Mouse (Mus musculus): ENCODE measurements at regions not wholly inside any gene's neighbourhood (a gene's known extent, or its start where the extent isn't known, plus 50 kb on each side); places are given as distances from the start of the nearest gene placed in this dataset.

GRCm38 (mm10) chr15:63397485-63397884 lies 447.5 kb downstream of the Gsdmc2 start:
- Histone ChIP-seq H3K9me3 (ENCODE audit: control insufficient read depth, low read length) (no peaks in the 10 kb centered on the region), H3K9ac (replicated peaks; ENCODE audit: low read depth, low read length) (no peak overlapping the region), H3K27ac (ENCODE audit: low read depth, low read length) (no peak overlapping the region), H3K4me3 (ENCODE audit: low read depth, low read length) (no peak overlapping the region), H3K4me2 (ENCODE audit: low read depth, low read length) (no peak overlapping the region), H3K27me3 (ENCODE audit: control insufficient read depth, insufficient read depth, low read length) (no peaks in the 10 kb centered on the region), H3K36me3 (ENCODE audit: control insufficient read depth, insufficient read depth, low read length) (no peaks in the 10 kb centered on the region), H3K4me1 (ENCODE audit: control insufficient read depth, insufficient read depth, low read length) (no peaks in the 10 kb centered on the region)
- ATAC-seq (ENCODE audit: low read depth), result no peak
- WGBS, result 97% methylated on average over 3 of the region's 3 CpGs

- no peak overlapping the region for H3K4me2 ChIP-seq (ENCODE audit: low read depth, low read length)
- H3K4me1 ChIP-seq (ENCODE audit: control insufficient read depth, insufficient read depth, low read length), result no peaks in the 10 kb centered on the region
- no peak overlapping the region for H3K27ac ChIP-seq (ENCODE audit: low read depth, low read length)
- ATAC-seq (ENCODE audit: low read depth), result no peak
- H3K27me3 ChIP-seq (ENCODE audit: control insufficient read depth, insufficient read depth, low read length), result no peaks in the 10 kb centered on the region
- WGBS, result 83% methylated on average over 2 of the region's 2 CpGs
- H3K4me3 ChIP-seq (ENCODE audit: low read depth, low read length), result no peak overlapping the region
- H3K36me3 ChIP-seq (ENCODE audit: control insufficient read depth, insufficient read depth, low read length), result no peaks in the 10 kb centered on the region
- no peaks in the 10 kb centered on the region for H3K9me3 ChIP-seq (ENCODE audit: control insufficient read depth, low read length)
- H3K9ac ChIP-seq (replicated peaks; ENCODE audit: low read depth, low read length), result no peak overlapping the region
Observed at GRCm38 (mm10) chr15:63377258-63377657, 467.7 kb downstream of the Gsdmc2 start.

GRCm38 (mm10) chr15:63371328-63372023 lies 473.5 kb downstream of the Gsdmc2 start:
- Histone ChIP-seq H3K9ac (replicated peaks; ENCODE audit: low read depth, low read length) (no peak overlapping the region), H3K36me3 (ENCODE audit: control insufficient read depth, insufficient read depth, low read length) (no peaks in the 10 kb centered on the region)
- 71% methylated on average over 4 of the region's 4 CpGs for WGBS

GRCm38 (mm10) chr15:63364473-63364872 lies 480.5 kb downstream of the Gsdmc2 start:
- no peak for ATAC-seq (ENCODE audit: low read depth)
- no peak overlapping the region for H3K4me2 ChIP-seq (ENCODE audit: low read depth, low read length)
- H3K4me3 ChIP-seq (ENCODE audit: low read depth, low read length), result no peak overlapping the region

More at GRCm38 (mm10) chr15:63371328-63372023, 473.5 kb downstream of the Gsdmc2 start:
- no peaks in the 10 kb centered on the region for H3K9me3 ChIP-seq (ENCODE audit: control insufficient read depth, low read length)
- H3K4me2 ChIP-seq (ENCODE audit: low read depth, low read length), result no peak overlapping the region
- ATAC-seq (ENCODE audit: low read depth), result no peak
- no peaks in the 10 kb centered on the region for H3K4me1 ChIP-seq (ENCODE audit: control insufficient read depth, insufficient read depth, low read length)
- H3K4me3 ChIP-seq (ENCODE audit: low read depth, low read length), result no peak overlapping the region
- no peaks in the 10 kb centered on the region for H3K27me3 ChIP-seq (ENCODE audit: control insufficient read depth, insufficient read depth, low read length)
- H3K27ac ChIP-seq (ENCODE audit: low read depth, low read length), result no peak overlapping the region

GRCm38 (mm10) chr15:63360402-63360801 lies 484.6 kb downstream of the Gsdmc2 start:
- no peak overlapping the region for H3K4me2 ChIP-seq (ENCODE audit: low read depth, low read length)
- H3K27me3 ChIP-seq (ENCODE audit: control insufficient read depth, insufficient read depth, low read length), result no peaks in the 10 kb centered on the region
- no peak for ATAC-seq (ENCODE audit: low read depth)
- no peaks in the 10 kb centered on the region for H3K36me3 ChIP-seq (ENCODE audit: control insufficient read depth, insufficient read depth, low read length)
- H3K4me1 ChIP-seq (ENCODE audit: control insufficient read depth, insufficient read depth, low read length), result no peaks in the 10 kb centered on the region
- H3K9ac ChIP-seq (replicated peaks; ENCODE audit: low read depth, low read length), result no peak overlapping the region
- H3K9me3 ChIP-seq (ENCODE audit: control insufficient read depth, low read length), result no peaks in the 10 kb centered on the region
- 74% methylated on average over 7 of the region's 7 CpGs for WGBS
- H3K27ac ChIP-seq (ENCODE audit: low read depth, low read length), result no peak overlapping the region
- H3K4me3 ChIP-seq (ENCODE audit: low read depth, low read length), result no peak overlapping the region

More at GRCm38 (mm10) chr15:63364473-63364872, 480.5 kb downstream of the Gsdmc2 start:
- Histone ChIP-seq H3K27me3 (ENCODE audit: control insufficient read depth, insufficient read depth, low read length) (no peaks in the 10 kb centered on the region), H3K4me1 (ENCODE audit: control insufficient read depth, insufficient read depth, low read length) (no peaks in the 10 kb centered on the region), H3K9ac (replicated peaks; ENCODE audit: low read depth, low read length) (no peak overlapping the region), H3K9me3 (ENCODE audit: control insufficient read depth, low read length) (no peaks in the 10 kb centered on the region), H3K27ac (ENCODE audit: low read depth, low read length) (no peak overlapping the region), H3K36me3 (ENCODE audit: control insufficient read depth, insufficient read depth, low read length) (no peaks in the 10 kb centered on the region)
- WGBS, result 98% methylated on average over 1 of the region's 1 CpGs

GRCm38 (mm10) chr15:63341730-63342129 lies 503.2 kb downstream of the Gsdmc2 start:
- no peaks in the 10 kb centered on the region for H3K36me3 ChIP-seq (ENCODE audit: control insufficient read depth, insufficient read depth, low read length)
- no peak for ATAC-seq (ENCODE audit: low read depth)
- 81% methylated on average over 2 of the region's 2 CpGs for WGBS
- H3K27me3 ChIP-seq (ENCODE audit: control insufficient read depth, insufficient read depth, low read length), result no peaks in the 10 kb centered on the region
- H3K4me2 ChIP-seq (ENCODE audit: low read depth, low read length), result no peak overlapping the region
- H3K4me3 ChIP-seq (ENCODE audit: low read depth, low read length), result no peak overlapping the region
- no peaks in the 10 kb centered on the region for H3K9me3 ChIP-seq (ENCODE audit: control insufficient read depth, low read length)
- no peak overlapping the region for H3K27ac ChIP-seq (ENCODE audit: low read depth, low read length)
- H3K9ac ChIP-seq (replicated peaks; ENCODE audit: low read depth, low read length), result no peak overlapping the region
- H3K4me1 ChIP-seq (ENCODE audit: control insufficient read depth, insufficient read depth, low read length), result no peaks in the 10 kb centered on the region

DNA sequence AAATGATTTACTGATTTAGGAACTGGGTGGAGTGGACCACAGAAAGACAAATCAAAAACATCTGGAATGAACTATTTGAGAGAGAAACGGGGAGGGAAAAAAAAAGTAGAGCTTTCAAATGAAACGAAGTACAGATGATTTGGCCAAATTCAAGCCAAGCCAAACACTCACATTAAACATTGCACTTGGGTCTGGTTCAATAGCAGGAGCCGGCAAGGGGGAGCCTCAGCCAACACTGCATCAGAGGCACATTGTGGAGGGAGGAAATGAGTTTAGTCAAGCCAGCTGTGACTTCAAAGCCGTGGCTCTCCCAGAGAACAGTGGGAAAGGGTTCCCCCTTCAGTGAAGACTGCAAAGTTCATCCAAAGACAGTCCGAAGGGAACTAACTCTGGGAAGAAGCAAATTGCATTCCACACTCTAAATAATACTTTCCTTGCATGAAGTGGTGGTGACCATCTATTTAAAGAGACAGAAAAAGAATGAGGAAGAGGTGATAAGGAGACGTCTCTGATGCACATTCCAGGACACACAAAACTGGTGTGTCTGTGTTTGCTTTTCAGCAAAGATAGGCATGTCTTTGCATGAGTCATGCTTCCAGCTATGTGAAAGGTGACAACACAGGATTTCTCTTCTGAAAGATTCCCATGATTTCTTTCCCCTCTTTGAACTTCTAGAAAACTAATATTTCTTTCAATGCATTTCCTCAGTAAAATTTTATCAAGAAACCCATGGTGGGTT lies 504.5 kb downstream of the Gsdmc2 start:
- Histone ChIP-seq H3K9ac (replicated peaks; ENCODE audit: low read depth, low read length) (no peak overlapping the region), H3K4me3 (ENCODE audit: low read depth, low read length) (no peak overlapping the region), H3K4me2 (ENCODE audit: low read depth, low read length) (no peak overlapping the region), H3K27ac (ENCODE audit: low read depth, low read length) (no peak overlapping the region), H3K4me1 (ENCODE audit: control insufficient read depth, insufficient read depth, low read length) (no peaks in the 10 kb centered on the region), H3K27me3 (ENCODE audit: control insufficient read depth, insufficient read depth, low read length) (no peaks in the 10 kb centered on the region), H3K9me3 (ENCODE audit: control insufficient read depth, low read length) (no peaks in the 10 kb centered on the region), H3K36me3 (ENCODE audit: control insufficient read depth, insufficient read depth, low read length) (no peaks in the 10 kb centered on the region)
- WGBS, result 39% methylated on average over 6 of the region's 6 CpGs
- peak; percentile 41; the same call in 1 of the 2 replicates for ATAC-seq (ENCODE audit: low read depth)

GRCm38 (mm10) chr15:63319666-63320065 lies 525.3 kb downstream of the Gsdmc2 start:
- Histone ChIP-seq H3K27me3 (ENCODE audit: control insufficient read depth, insufficient read depth, low read length) (no peaks in the 10 kb centered on the region), H3K4me2 (ENCODE audit: low read depth, low read length) (no peak overlapping the region), H3K27ac (ENCODE audit: low read depth, low read length) (no peak overlapping the region), H3K4me3 (ENCODE audit: low read depth, low read length) (no peak overlapping the region), H3K9ac (replicated peaks; ENCODE audit: low read depth, low read length) (no peak overlapping the region), H3K36me3 (ENCODE audit: control insufficient read depth, insufficient read depth, low read length) (no peaks in the 10 kb centered on the region), H3K9me3 (ENCODE audit: control insufficient read depth, low read length) (no peaks in the 10 kb centered on the region), H3K4me1 (ENCODE audit: control insufficient read depth, insufficient read depth, low read length) (no peaks in the 10 kb centered on the region)
- WGBS, result 55% methylated on average over 1 of the region's 1 CpGs
- ATAC-seq (ENCODE audit: low read depth), result no peak

DNA sequence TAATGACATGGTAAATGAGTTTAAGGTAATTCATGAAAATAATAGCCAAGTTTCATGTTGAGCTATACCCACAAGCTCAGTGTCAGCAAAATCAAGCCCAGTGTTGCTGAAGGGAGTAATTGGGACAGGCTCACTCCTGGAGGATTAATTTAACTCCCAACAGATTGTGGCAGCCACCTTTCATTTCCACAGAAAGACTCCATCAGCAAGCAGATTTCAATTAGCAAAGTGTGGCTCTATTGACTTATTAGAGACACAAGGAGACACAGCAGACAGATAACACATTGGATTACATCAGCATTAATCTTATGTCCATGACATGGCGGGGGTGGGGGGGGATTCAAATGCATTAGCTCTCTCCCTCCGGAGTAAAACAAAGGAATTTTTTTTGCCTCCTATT lies 534.6 kb downstream of the Gsdmc2 start:
- H3K4me1 ChIP-seq (ENCODE audit: control insufficient read depth, insufficient read depth, low read length), result no peaks in the 10 kb centered on the region
- no peak overlapping the region for H3K27ac ChIP-seq (ENCODE audit: low read depth, low read length)
- no peaks in the 10 kb centered on the region for H3K9me3 ChIP-seq (ENCODE audit: control insufficient read depth, low read length)
- H3K4me3 ChIP-seq (ENCODE audit: low read depth, low read length), result no peak overlapping the region
- H3K36me3 ChIP-seq (ENCODE audit: control insufficient read depth, insufficient read depth, low read length), result no peaks in the 10 kb centered on the region
- no peak for ATAC-seq (ENCODE audit: low read depth)
- no peak overlapping the region for H3K9ac ChIP-seq (replicated peaks; ENCODE audit: low read depth, low read length)
- H3K4me2 ChIP-seq (ENCODE audit: low read depth, low read length), result no peak overlapping the region
- 64% methylated on average over 2 of the region's 2 CpGs for WGBS
- no peaks in the 10 kb centered on the region for H3K27me3 ChIP-seq (ENCODE audit: control insufficient read depth, insufficient read depth, low read length)

Data from neural tube, embryonic 14.5 days (tissue).